Mouse (Mus musculus) Patski (cell line): ENCODE measurements around the gene Tmc3. TPM values are rescaled to one million over a fixed set of nuclear protein-coding genes. Genes with fewer than 3 reads are reported as not detected.
A peak's percentile ranks its signal among the peaks of the same experiment; 100 is the strongest.

Source experiments
- ATAC-seq: fragments of 100-300 bp; one replicate; pipeline ENCODE4 v1.8.0; 2021
- CTCF ChIA-PET: fragments of 350-600 bp; sonication (Branson Sonifier 250); formaldehyde crosslinking; loops from one replicate; lab custom pipeline; 2022; ENCODE audit warnings: inconsistent platforms; lab: Charles Lee
- POLR2A ChIA-PET: fragments of 350-600 bp; sonication (Branson Sonifier 250); formaldehyde crosslinking; loops from one replicate; lab custom pipeline; 2022; ENCODE audit warnings: antibody characterized with exemption, inconsistent platforms; lab: Charles Lee
- DNase-seq: peaks from one replicate; pipeline ENCODE4 v3.0.0-alpha.2; 2011; ENCODE audit warnings: low read depth, low spot score
- H3K27me3 ChIP-seq: fragments of 371-371 bp; one replicate; pipeline ENCODE4 v1.5.1; 2021
- CTCF ChIP-seq: fragments of 100-300 bp; IDR thresholded peaks from one replicate; pipeline ENCODE4 v1.5.1; 2021
- in situ Hi-C: fragments of 300-500 bp; cut with MboI; formaldehyde crosslinking; loops from 3 replicates; pipeline ENCODE4 v1.11.1; 2018; ENCODE audit warnings: low pct_unique_long_range_greater_than_20kb, mixed read lengths
- polyA plus RNA-seq: library from polyadenylated mRNA; unstranded; gene quantifications from one replicate; pipeline ENCODE4 v1.2.3, GENCODE M21; 2021

Tmc3 gene
- polyA plus RNA-seq, 1 experiment from 2014 or later = 0.06 TPM

DNA sequence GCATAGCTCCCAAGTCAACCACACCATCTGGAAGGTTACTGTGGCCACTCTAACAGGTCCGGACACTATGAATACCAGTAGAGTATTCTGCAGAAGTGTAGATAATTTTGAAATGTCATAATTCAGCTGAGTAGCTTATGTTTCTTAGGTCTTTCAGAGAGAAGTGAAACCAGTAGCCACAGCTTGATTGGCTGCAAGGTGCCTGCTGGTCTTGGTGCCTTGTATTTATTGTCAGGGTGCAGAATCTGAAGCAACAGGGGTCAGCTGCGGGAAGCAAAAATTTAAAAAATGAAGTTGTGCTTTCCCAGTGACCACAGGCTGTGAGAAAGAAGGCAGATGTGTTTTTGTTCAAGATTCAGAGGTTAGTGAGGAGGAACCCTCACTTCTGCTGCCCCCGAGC is 31.5 kb downstream of the Tmc3 start:
- H3K27me3 ChIP-seq = no peaks in the 10 kb centered on the region
- DNase-seq = no peak
- in situ Hi-C loops = loop anchor here (5.0 kb wide), 1 partner anchor 44 kb away; no protein-coding TSS in a partner anchor
- TF ChIP-seq CTCF = no peak
- ChIA-PET POLR2A (no interaction called here), CTCF (interaction anchor here (1.3 to 2.1 kb wide), 3 partner anchors 13 to 20 kb away, joined by 3 to 5 read pairs (median 5); no protein-coding TSS in a partner anchor)
- no peak for ATAC-seq

DNA sequence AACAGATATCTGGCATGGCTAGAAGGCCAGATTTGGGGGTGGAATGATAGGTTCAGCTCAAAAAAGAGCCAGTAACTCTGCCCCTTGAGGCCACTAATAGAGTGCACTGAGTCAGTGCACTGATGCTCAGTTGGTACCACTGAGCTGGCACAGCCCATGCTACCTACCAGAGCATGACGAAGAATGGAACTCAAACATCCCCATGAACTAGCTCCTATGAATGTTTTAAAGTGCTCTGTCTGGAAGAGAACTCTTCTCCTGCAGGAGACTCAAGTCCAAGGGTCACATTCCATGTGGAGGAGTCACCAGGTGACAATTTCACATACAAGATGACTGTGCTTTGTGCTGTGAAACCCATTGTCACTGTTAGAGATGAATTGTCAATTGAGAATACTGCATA is 34.0 kb downstream of the Tmc3 start:
- ATAC-seq = peak; percentile 86
- H3K27me3 ChIP-seq = no peaks in the 10 kb centered on the region
- DNase-seq = no peak
- in situ Hi-C loops = loop anchor here (5.0 kb wide), 1 partner anchor 46 kb away; no protein-coding TSS in a partner anchor
- ChIA-PET CTCF (interaction anchor here (1.0 to 1.7 kb wide), 3 partner anchors 9 to 13 kb away, joined by 4 to 6 read pairs (median 5); partner anchors contain the start of gene Stard5), POLR2A (no interaction called here)
- peak; percentile 52 for TF ChIP-seq CTCF

DNA sequence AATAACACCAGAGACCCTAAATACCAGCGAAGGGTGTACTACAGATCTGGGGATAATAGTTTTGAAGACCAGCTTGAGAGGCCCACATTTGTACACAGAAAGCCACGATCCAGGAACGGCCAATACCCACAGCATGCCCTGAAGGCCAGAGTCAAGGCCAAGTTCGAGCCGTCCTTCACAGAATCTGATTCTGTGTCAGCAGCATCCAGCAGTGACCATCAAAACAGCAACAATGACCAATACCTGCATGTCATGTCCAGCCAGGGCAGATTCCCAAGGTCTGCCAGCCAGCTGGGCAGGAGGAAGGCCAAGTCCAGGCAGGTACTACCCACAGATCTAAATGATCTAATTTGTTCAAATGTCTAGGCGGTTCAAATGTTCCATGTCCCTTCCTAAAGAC is 37.9 kb downstream of the Tmc3 start:
- TF ChIP-seq CTCF = no peak
- in situ Hi-C loops = no loop called here
- ChIA-PET CTCF (no interaction called here), POLR2A (no interaction called here)
- ATAC-seq = no peak
- DNase-seq = no peak
- no peaks in the 10 kb centered on the region for H3K27me3 ChIP-seq

DNA sequence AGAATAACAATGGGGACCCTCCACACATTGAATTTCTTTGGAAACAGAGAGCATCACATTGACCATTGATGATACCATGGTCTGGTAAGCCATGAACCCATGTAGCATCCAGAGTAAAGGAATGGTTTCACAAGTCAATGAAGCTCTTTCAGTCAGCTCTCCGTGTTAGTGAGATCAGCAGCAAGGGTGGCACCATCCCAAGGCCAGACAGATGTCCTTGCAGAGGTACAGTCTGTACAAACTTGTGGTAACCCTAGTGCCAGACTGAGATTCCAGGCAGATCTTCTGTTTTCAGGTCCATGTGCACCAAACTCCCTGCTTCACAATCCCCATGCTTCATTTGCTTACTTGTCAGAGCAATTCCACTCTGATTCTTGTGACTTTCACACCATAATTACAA is 39.3 kb downstream of the Tmc3 start:
- CTCF ChIA-PET = no interaction called here
- in situ Hi-C loops = no loop called here
- no peak for TF ChIP-seq CTCF
- no peak for ATAC-seq
- POLR2A ChIA-PET = no interaction called here
- no peaks in the 10 kb centered on the region for H3K27me3 ChIP-seq
- no peak for DNase-seq

DNA sequence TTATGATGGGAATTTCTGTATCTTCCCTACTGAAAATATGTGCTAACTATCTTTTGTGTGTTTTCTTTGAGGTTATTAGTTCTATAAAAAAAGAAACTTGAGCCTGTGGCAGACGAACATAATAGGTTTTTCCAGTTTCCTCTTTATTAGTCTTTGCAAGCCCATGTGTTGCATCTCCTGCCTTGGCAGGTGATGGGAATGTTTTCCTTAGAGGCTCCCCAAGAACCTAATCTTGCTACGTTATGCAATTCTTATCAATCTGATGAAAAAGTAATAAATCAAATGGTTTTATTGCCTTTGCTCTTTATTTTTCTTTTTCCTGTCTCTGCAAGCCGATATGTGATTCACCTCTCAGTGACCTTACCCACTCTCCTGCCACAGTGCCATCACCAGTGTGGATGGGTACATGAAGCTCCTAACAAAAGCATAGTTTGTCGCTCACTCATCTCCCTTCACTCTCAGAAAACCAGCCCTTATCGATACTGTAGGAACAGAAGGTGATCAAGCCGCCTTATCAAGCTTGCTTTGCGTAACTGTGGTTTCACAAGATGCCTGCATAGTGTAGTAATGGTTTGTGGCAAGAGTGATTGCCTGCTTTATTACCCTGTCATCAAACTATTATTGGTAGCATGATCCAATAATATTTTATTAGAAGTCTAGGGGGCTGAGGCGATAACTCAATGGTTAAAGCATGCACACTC is 42.0 kb downstream of the Tmc3 start:
- ATAC-seq (no peak), DNase-seq (no peak)
- CTCF ChIA-PET = no interaction called here
- no peaks in the 10 kb centered on the region for H3K27me3 ChIP-seq
- in situ Hi-C loops = no loop called here
- TF ChIP-seq CTCF = no peak
- POLR2A ChIA-PET = no interaction called here

DNA sequence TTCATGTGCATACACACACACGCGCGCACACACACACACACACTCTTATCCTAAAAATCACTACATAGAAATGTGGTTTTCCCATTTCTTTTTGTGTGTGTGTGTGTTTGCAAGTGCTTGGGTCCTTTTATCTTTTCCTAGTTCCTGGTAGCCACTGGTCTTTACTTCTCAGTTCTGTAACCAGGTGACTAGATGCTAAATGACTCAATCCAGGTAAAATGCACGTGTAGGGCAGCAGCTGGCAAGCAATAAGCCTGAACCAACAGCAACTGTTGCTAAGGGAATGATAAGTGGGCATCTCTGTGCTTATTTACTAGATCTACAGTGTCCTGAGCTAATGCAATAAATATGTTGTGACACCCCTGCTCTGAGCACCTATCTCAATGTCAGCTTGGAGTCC is 42.6 kb downstream of the Tmc3 start:
- POLR2A ChIA-PET = no interaction called here
- CTCF ChIA-PET = interaction anchor here (1.3 kb wide), 1 partner anchor 9 kb away, joined by 5 read pairs; no protein-coding TSS in a partner anchor
- DNase-seq (no peak), ATAC-seq (no peak)
- H3K27me3 ChIP-seq = no peaks in the 10 kb centered on the region
- no peak for TF ChIP-seq CTCF
- in situ Hi-C loops = no loop called here

DNA sequence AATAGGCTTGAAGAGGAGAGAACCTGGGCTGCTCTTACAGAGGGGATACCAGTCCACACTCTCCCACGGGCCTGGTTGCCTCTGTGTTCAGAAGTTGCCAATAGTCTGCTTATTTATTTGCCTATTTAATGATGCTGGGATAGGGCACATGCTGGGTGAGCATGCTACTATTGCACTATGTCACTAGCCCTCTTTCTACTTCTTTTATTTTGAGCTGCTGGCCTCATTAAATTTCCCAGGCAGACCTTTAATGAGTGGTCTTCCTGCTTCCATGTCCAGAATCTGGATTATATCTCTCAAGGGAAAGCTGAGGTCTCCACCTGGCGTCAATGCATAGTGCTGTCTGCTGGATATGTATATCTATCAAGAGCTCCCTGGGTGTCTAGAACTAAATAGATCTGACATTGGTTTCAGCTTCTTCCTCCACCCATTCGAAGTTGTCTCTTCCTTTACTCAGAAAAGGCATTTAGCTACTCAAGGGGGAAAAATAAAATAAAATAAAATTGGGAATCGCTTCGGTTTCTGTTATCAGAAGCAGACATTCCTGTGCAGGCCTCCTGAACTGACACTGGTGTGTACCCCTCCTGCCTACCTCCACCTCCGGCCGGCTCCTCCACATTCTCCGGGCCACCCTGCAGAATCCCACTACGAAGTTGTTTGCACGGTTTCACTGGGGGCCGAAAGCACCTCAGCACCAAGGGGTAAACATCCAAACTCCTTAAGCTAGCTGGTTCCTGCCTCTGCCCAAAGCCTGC is 46.5 kb downstream of the Tmc3 start:
- H3K27me3 ChIP-seq = no peaks in the 10 kb centered on the region
- TF ChIP-seq CTCF = no peak
- in situ Hi-C loops = no loop called here
- ATAC-seq = peak; percentile 19
- no peak for DNase-seq
- ChIA-PET POLR2A (no interaction called here), CTCF (interaction anchor here (1.2 to 2.3 kb wide), 4 partner anchors 13 to 63 kb away, joined by 3 to 13 read pairs (median 4); no protein-coding TSS in a partner anchor)

DNA sequence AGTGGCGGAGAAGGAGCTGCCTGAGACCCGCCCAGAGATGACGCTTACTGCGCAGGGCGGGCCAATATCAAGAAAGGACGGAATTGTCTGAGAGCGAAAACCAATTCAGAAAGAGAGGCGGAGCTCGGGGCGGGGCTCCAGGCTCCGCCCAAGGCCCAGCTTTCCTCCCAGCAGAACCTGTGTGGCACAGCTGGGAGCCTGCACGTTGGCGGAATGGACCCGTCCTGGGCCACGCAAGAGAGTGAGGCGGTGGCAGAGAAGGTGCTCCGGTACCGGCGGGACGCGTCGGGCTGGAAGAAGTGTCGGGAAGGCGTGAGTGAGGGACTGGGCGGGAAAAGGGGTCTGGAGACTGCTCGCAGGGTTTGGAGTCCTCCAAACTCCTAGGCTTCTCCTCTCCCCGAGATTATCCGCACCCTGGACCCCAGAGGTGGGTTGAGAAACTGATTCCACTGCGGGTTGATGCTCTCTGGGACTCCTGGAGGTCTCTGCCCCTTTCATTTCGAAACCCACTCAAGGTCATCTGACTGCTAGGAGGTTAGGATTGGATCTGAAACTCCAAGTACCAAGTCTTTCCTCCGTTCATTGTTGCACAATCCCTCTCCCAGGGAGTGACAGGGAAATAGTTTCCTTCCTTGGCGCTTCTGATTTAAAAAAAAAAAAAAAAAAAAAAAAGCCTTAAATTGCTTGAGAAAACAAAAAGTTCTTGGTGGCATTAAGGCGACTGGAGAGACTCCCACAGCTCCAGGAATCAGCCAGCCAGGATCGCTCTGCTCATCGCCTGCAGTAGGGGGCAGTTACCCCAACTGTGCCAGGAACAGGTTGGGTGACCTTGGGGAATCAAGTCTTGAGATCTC is 47.3 kb downstream of the Tmc3 start, which contains the start of gene Stard5:
TSS of gene Stard5 (plus strand) at position 132 of the 854 bp plus-strand sequence.
- ATAC-seq = peak; percentile 97
- CTCF ChIA-PET = interaction anchor here (0.8 to 2.3 kb wide), 6 partner anchors 13 to 851 kb away, joined by 3 to 13 read pairs (median 4); no protein-coding TSS in a partner anchor
- DNase-seq = peak; percentile 68
- in situ Hi-C loops = no loop called here
- POLR2A ChIA-PET = interaction anchor here (0.5 to 0.9 kb wide), 3 partner anchors 19 to 1038 kb away, joined by 3 to 11 read pairs (median 4); no protein-coding TSS in a partner anchor
- TF ChIP-seq CTCF = no peak
- no peaks in the 10 kb centered on the region for H3K27me3 ChIP-seq

DNA sequence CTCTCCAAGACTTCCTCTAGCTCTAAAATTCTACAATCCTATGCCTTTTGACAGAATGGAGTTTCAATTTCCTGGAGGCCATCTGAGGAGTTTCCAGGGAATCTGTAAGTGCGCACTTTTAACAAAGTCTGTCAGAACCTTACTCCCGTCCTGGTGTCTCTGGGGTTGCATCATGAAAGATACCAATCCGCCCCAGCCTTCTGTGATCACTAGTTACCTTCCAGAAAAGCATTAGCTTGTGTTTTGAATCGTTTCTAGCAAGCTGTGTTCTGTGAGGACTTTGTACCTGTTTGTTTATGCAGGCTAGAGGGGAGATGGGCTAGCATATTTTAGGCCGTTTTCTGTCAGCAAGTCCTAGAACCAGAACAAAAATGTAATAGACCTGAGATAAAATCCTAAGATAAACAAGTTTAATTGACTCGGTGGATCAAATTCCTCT is 48.0 kb downstream of the Tmc3 start:
- H3K27me3 ChIP-seq = no peaks in the 10 kb centered on the region
- POLR2A ChIA-PET = interaction anchor here (0.5 to 0.9 kb wide), 3 partner anchors 20 to 1039 kb away, joined by 3 to 11 read pairs (median 4); no protein-coding TSS in a partner anchor
- in situ Hi-C loops = no loop called here
- DNase-seq (no peak), ATAC-seq (peak; percentile 5)
- no peak for TF ChIP-seq CTCF
- CTCF ChIA-PET = interaction anchor here (0.8 to 2.0 kb wide), 4 partner anchors 14 to 851 kb away, joined by 3 to 6 read pairs (median 4); no protein-coding TSS in a partner anchor
